Mouse (Mus musculus) intestine, postnatal 0 days (tissue): ENCODE data around the gene Cdc6. TPM values are rescaled to one million over a fixed set of nuclear protein-coding genes. Genes with fewer than 3 reads are reported as not detected.
"Not testable (repeated sequence)": the region's sequence is repeated elsewhere in the genome, so short reads cannot be mapped to it uniquely, and the experiment has no call there.

Experiments
- ATAC-seq: fragments of 200-750 bp; cut with Nextera tagmentation; 2 replicates; pipeline ENCODE4 v1.8.0; 2017; ENCODE audit warnings: mild to moderate bottlenecking, moderate TSS enrichment, moderate library complexity
- H3K27ac ChIP-seq: fragments of 300-500 bp; sonication (generic); 2 replicates; pipeline ENCODE4 v1.5.1; 2014; ENCODE audit warnings: mild to moderate bottlenecking, low read depth, low read length, moderate library complexity
- H3K27me3 ChIP-seq: fragments of 300-500 bp; sonication (generic); replicated peaks from 2 replicates; pipeline ENCODE4 v1.6.1; 2014; ENCODE audit warnings: low read length, mixed read lengths; ENCODE audit not compliant: control insufficient read depth, insufficient read depth
- H3K36me3 ChIP-seq: fragments of 300-500 bp; sonication (generic); 2 replicates; pipeline ENCODE4 v1.6.1; 2014; ENCODE audit warnings: mild to moderate bottlenecking, moderate library complexity; ENCODE audit not compliant: control insufficient read depth, insufficient read depth
- H3K4me1 ChIP-seq: fragments of 300-500 bp; sonication (generic); replicated peaks from 2 replicates; pipeline ENCODE4 v1.6.1; 2014; ENCODE audit warnings: antibody characterized with exemption, low read length, mixed read lengths; ENCODE audit not compliant: control insufficient read depth, insufficient read depth
- H3K4me2 ChIP-seq: fragments of 300-500 bp; sonication (generic); replicated peaks from 2 replicates; pipeline ENCODE4 v1.6.1; 2014; ENCODE audit warnings: low read depth, mild to moderate bottlenecking, moderate library complexity
- H3K4me3 ChIP-seq: fragments of 300-500 bp; sonication (generic); 2 replicates; pipeline ENCODE4 v1.5.1; 2014; ENCODE audit warnings: low read depth, low read length
- H3K9ac ChIP-seq: fragments of 300-500 bp; sonication (generic); 2 replicates; pipeline ENCODE4 v1.6.1; 2014; ENCODE audit warnings: mild to moderate bottlenecking, low read depth, low read length
- H3K9me3 ChIP-seq: fragments of 300-500 bp; sonication (generic); 2 replicates; pipeline ENCODE4 v1.6.1; 2016; ENCODE audit warnings: mixed run types; ENCODE audit not compliant: control insufficient read depth
- CTCF ChIP-seq: sonication (generic); IDR thresholded peaks from 2 replicates; pipeline ENCODE4 v1.5.1; 2016; ENCODE audit warnings: low read depth, mild to moderate bottlenecking, control low read depth, antibody characterized with exemption, moderate library complexity
- WGBS: fragments of 180-500 bp; shearing (Covaris S2); extraction: QIAGEN DNeasy Blood & Tissue Kit; methylation state at CpG from one replicate; pipeline ENCODE4 v1.1.7; 2014; 5-methylcytosine and 5-hydroxymethylcytosine counted together
- polyA plus RNA-seq: library from polyadenylated mRNA; unstranded; fragments of >200 nt; fragmentation: Nextera tagmentation; extraction: Ambion mirVana; gene quantifications from 2 replicates; pipeline ENCODE4 v1.2.1, GENCODE M21; 2015

Cdc6 gene
- polyA plus RNA-seq, 1 experiment from 2014 or later, result 4.5 TPM

- not testable (repeated sequence) for H3K36me3 ChIP-seq, H3K4me3 ChIP-seq, H3K9me3 ChIP-seq, ATAC-seq, H3K27me3 ChIP-seq, H3K27ac ChIP-seq, H3K9ac ChIP-seq
- Histone ChIP-seq H3K4me2 (peak overlapping the region; percentile 6; the same call in 1 of the 2 replicates), H3K4me1 (peaks cover 11% of the 10 kb centered on the region)
- peak; percentile 92 for TF ChIP-seq CTCF
- WGBS, result 45% methylated on average over 10 of the region's 10 CpGs
Measured at GRCm38 (mm10) chr11:98922307-98922706, 14.7 kb downstream of the Cdc6 start.

- Histone ChIP-seq H3K4me2 (0 out of 2 replicates have a peak overlapping the region, but pooled peaks have one; percentile 6), H3K4me1 (peaks cover 16% of the 10 kb centered on the region)
- H3K9ac ChIP-seq, H3K27me3 ChIP-seq, H3K9me3 ChIP-seq, H3K4me3 ChIP-seq, H3K36me3 ChIP-seq, H3K27ac ChIP-seq, ATAC-seq: not testable (repeated sequence)
- WGBS, result 50% methylated on average over 16 of the region's 16 CpGs
Measured at GRCm38 (mm10) chr11:98922851-98923711, 15.5 kb downstream of the Cdc6 start.

GRCm38 (mm10) chr11:98924633-98925175 is 17.1 kb downstream of the Cdc6 start:
- no peak overlapping the region for H3K9ac ChIP-seq
- 0 out of 2 replicates have a peak overlapping the region, but pooled peaks have one; percentile 11 for H3K27ac ChIP-seq
- H3K4me3 ChIP-seq, result no peak overlapping the region
- TF ChIP-seq CTCF, result peak; percentile 6; the same call in 1 of the 2 replicates
- WGBS, result 53% methylated on average over 5 of the region's 5 CpGs
- H3K9me3 ChIP-seq, result no peaks in the 10 kb centered on the region
- no peaks in the 10 kb centered on the region for H3K36me3 ChIP-seq
- ATAC-seq, result no peak
- H3K4me2 ChIP-seq, result peak overlapping the region; percentile 37; the same call in 1 of the 2 replicates
- H3K27me3 ChIP-seq, result no peaks in the 10 kb centered on the region
- peaks cover 24% of the 10 kb centered on the region for H3K4me1 ChIP-seq

DNA sequence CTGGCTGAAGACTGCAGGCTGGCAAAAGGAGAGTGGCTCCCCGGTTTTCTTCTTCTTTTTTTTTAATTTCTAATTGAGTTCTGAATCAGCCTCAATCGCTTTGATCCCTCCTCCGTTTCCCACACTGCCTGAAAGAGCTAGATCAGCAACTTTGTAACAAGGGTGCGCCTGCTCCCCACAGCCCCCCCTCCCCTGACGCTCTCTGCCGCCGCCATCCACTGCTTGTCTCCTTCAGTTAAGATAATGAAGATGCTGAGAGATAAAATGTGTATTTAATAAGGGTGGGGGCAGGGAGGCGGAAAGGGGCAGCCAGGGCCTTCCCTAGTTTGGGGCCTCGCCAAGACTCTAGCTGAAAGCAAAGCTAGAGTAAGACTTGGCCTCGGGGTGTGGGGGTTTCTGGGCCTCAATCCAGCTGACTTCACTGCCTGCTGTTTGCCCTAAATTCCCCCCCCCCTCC is 17.7 kb downstream of the Cdc6 start:
- Histone ChIP-seq H3K36me3 (no peaks in the 10 kb centered on the region), H3K27ac (peak overlapping the region; percentile 57), H3K9me3 (no peaks in the 10 kb centered on the region), H3K9ac (no peak overlapping the region), H3K4me2 (peak overlapping the region; percentile 37), H3K4me1 (peaks cover 28% of the 10 kb centered on the region), H3K4me3 (no peak overlapping the region), H3K27me3 (no peaks in the 10 kb centered on the region)
- 16% methylated on average over 10 of the region's 10 CpGs for WGBS
- no peak for TF ChIP-seq CTCF
- no peak for ATAC-seq

- peak; percentile 26 for ATAC-seq
- 13% methylated on average over 12 of the region's 12 CpGs for WGBS
Measured at GRCm38 (mm10) chr11:98925868-98926311, 18.3 kb downstream of the Cdc6 start.

DNA sequence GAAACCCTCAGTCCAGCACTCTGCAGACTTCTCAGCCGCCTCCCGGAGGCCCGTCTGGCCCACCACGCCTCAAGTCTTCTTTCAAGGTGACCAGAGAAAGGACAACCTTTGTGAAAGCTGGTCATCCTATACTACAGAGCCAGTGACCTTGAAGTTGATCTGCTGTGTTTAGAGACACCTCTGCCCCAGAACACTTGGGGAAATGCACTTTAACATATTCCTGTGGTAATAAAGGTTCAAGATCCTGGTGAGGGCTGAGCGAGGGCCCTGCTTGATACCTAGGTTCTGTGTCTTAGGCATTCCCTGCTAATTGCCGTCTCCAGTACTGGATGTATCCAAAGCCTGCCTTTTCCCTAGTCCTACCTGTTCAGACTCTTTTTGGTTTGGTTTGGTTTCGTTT is 19.0 kb downstream of the Cdc6 start:
- Histone ChIP-seq H3K4me3 (no peak overlapping the region), H3K27ac (no peak overlapping the region), H3K9me3 (no peaks in the 10 kb centered on the region), H3K36me3 (no peaks in the 10 kb centered on the region), H3K4me2 (peak overlapping the region; percentile 37; the same call in 1 of the 2 replicates), H3K4me1 (peaks cover 35% of the 10 kb centered on the region), H3K9ac (no peak overlapping the region), H3K27me3 (no peaks in the 10 kb centered on the region)
- no peak for TF ChIP-seq CTCF
- ATAC-seq, result no peak
- 63% methylated on average over 7 of the region's 7 CpGs for WGBS

More at GRCm38 (mm10) chr11:98925868-98926311, 18.3 kb downstream of the Cdc6 start:
- Histone ChIP-seq H3K4me2 (peak overlapping the region; percentile 37), H3K4me3 (no peak overlapping the region), H3K27me3 (no peaks in the 10 kb centered on the region), H3K9ac (no peak overlapping the region), H3K9me3 (no peaks in the 10 kb centered on the region), H3K36me3 (no peaks in the 10 kb centered on the region), H3K27ac (peak overlapping the region; percentile 57), H3K4me1 (peaks cover 29% of the 10 kb centered on the region)
- no peak for TF ChIP-seq CTCF
